Mouse (Mus musculus) kidney, postnatal 36 days (tissue): ENCODE measurements around the gene Stard13.

Source experiments
- DNase-seq, 2 experiments: peaks; one replicate each; pipeline ENCODE4 v3.0.0; 2021 to 2022; ENCODE audit warnings: mixed read lengths in 2 of 2

The Stard13 gene

DNA sequence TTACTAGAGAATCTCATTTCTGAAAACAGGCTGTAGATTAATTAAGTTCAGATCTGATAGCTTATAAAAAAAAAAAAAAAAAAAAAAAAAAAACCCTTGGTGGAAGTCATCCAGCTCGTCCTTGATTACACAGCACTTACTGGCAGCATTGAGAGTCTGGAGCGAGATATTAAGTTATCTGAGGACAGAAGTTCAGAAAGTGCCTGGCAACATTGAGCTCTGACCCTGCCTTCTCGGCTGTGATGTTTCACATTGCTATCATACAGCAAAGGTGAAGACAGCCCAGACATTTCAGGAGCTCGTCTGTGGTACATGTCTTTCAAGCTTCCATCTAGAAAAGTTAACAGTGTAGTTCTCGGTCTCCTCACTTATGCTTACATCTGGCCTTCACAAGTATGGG is 95.7 kb downstream of the Stard13 start:
- DNase-seq = no peak

DNA sequence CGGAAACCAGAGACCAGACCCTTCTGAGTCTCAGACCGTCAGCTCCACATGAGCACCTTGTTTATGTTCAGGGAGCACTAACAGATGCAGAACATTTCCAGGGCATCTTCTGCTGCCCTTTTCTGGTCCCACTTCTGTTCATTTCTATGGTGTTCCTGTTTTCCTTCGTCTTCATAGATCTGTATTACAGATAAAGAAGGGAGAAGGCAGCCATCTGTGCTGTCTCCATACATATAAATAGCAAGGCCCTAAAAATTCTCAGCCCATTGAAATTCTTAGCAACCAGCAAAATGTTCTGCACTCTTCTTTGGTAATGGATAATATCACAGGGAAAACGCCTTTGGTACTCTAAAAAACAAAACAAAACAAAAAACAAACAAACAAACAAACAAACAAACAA is 96.3 kb downstream of the Stard13 start:
- no peak for DNase-seq

DNA sequence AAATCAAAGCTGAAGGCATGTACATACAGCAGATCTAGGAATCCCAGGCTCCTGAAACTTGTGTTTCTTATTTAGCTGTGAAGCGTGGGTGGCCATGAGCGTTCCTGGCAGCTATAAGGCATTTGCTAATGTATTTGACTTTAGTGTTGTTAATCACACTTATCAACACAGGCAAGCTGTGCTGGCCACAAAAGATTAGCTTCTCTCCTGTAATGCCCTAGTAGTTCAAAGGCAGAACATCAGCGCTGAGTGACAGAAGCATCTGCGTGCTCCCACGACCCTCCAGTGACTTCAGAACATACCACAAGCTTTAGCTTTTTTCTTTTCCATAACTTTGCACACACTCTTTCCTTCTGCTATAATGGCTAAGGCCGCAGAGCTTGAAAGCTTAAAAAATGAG is 97.7 kb downstream of the Stard13 start:
- no peak for DNase-seq

DNA sequence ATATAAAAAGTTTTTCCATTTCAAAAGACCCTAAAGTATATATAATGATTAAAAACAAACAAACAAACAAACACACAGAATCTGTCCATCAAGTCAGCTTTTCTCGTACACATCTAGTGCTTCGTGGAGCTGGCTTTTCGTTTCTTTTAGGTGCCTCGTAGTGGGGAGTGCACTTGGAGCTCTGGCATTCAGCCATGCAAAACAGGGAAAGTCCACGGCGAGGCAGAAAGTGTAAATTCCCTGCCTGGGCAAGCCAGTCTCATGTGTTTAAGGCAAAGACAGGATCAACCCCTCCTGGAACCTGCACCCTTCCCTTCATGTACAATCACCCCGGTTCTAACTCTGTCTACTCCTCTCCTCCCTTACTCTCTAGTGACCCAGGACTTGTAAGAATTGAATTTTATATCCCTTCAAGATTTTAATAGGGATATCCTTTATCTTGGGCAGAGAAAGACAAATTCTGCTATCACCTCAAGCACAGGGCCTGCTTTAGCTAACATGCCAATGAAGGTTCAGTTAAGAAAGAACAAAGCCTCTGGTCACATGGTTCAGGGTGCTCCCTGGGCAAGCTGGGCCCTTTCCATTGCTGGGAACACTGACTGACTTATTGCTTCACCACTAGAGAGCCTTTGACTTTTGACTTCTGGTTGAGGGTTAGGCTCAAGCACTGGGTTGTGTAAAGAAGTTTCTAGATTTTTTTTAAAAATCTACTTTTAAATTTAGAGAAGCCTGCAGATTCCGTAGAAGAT is 98.4 kb downstream of the Stard13 start:
- DNase-seq = peak; percentile 60 to 73

DNA sequence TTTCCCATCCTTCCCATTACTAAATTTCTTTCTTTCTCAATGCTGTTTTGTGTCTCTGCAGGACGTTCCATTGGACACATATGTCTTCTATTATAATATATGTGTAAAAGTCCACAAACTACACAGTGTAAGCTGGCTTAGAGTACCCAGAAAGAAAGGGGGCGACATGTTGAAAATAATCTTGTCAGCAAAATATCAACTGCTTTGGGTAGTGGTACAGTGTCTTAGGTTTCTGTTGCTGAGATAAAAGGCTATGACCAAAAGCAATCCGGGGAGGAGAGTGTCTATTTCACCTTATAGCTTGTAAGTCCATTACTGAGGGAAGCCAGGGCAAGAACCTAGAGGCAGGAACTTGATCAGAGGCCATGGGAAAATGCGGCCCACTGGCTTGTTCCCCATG is 99.4 kb downstream of the Stard13 start:
- no peak for DNase-seq

DNA sequence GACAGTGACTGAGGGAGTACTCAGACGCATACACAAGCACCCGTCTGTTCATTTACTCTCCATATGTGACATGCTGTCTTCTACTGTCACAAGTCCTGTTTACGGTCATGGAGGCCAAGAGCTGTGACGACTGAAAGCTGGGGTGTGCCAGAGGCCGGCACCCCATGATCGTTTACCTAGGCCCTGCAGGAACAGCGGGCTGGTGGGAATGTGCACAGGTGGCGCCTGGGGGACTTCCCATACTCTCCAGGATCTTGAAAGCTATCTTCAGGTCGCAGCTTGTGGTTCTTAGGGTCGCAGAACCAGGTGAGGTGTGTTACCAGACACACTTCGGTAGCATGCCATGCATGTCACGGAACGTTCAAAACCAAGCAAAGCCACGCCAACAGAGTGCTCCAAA is 99.9 kb downstream of the Stard13 start:
- DNase-seq = no peak

DNA sequence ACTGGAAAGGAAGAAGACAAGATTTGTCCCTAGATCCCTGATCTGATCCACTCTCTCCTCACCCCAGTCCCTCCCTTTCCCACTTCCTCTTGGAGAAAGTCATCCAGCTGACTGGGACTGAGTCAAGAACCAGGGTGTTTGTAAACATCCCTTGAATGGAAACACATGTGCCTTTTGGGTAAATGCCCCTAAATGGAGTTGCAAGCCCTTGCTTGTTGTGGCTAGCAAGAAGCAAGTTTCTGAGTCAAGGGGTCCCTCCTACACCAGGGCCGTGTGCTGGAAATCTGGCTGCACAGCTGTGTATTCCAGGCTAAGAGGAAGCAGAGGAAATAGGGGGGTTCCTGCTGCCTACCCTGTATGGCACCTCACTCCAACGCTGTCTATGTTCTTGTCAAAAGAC is 103.9 kb downstream of the Stard13 start:
- no peak for DNase-seq

DNA sequence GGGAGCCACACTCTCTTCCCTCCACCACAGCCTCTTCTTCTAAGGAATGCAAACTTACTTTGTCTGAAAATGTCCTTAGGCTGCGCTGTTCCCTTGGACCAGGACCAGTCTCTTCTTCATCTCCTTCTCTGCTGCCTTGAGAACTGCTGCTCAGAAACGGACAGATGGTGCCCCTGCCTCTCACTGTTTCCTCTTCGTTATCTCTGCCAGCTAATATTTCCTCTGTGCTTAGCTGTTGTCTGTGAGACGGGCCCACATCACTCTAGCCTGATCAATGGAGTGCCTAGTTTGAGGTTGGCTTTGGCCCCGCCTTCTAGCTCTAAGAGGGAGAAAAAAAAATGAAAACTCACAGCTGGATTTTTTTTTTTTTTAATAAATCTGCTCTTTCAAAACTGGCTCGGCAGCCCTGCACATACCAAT is 106.3 kb downstream of the Stard13 start:
- DNase-seq = no peak

DNA sequence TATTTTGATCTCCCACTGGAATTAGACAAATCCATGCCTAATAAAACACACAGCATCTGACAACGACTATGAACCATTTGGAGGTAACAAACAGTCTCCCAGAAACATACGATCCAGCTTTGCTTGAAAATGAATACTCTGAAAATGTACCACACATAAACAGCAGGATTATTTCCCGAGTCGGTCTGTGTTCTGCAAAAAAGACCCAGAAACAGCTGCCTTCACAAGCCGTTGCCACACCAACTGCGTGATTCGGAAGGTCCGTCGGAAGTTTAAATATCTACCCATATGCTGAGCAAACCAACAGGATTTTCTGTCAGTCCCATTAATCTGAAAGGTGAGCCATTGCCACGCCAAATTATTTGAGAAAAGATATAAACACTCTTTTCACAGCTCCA is 107.0 kb downstream of the Stard13 start:
- no peak for DNase-seq

DNA sequence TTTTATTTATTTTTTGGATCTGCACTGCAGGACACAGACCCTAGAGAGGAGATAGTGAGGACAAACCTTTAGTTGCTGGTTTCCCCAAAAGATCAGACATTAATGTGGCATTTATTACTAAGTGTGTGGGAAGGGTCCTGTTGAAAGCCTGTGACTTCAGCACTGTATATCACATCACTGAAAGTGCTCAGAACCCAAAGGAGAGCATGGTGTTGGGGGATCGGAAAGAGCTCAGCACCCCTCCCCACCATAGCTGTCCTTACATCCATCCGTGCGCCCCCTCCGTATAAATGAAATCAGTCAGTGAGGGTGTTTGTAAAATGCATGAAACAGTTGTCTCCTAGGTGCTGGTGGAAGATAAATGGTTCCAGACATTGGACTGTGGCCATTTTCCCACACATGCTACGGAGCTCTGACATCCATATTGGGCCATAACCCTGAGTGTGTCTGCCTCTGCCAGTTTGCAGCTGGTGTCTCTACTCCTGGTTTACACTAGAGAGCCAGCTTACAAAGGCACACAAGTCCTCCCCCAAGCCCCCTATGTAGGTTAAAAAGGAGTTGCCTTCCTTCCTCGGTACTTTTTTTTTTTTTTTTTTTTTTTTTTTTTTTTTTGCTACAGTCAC is 107.5 kb downstream of the Stard13 start:
- DNase-seq = no peak

DNA sequence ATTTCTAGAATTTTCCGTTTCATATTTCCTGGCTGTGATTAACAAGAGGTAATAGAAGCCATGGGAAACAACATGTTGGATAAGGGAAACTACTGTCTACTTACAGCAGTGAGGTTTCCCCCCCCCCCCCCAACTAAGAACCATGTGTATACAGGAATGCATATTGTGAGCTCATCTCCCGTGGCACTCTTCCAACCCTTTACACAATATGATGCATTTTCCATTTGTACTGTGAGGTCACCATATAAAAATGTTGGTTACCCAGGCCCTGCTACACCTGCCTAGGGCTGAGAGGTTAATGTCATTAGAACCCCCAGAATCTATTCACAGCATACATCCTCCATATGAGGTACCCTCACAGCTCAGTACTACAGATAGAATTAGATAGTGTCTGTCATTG is 115.8 kb downstream of the Stard13 start:
- DNase-seq = no peak

DNA sequence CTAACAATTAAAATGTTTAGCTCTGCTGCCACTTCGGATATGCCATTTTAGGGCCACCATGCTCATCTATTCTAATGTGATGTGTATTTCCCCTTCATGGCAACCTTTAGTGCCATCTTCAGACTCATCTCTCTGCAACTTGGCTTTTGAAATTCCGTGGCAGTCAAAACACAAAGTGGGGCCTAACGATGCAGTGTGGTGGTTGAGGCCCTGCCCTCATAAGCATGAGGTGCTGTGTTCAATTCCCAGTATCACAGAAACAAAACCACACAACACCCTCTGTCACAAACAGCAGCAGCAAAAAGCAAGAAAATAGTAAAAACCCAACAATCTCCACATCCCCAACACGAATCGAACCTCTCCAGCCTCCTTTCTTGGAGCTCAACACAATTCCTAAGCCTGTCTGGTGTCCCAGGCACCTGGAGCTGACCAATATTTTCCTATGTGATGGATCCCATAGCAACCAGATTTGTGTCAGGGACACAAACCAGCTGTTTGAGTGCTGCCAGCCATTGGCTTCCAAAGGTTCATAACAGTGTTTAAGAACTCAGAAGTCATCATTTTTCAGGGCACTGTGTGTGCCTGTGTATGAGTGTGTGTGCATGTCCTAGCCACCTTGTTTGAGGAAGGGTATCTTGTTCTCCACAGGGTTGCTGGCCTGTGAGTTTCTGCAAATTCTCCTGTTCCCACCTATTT is 117.3 kb downstream of the Stard13 start:
- DNase-seq = no peak

DNA sequence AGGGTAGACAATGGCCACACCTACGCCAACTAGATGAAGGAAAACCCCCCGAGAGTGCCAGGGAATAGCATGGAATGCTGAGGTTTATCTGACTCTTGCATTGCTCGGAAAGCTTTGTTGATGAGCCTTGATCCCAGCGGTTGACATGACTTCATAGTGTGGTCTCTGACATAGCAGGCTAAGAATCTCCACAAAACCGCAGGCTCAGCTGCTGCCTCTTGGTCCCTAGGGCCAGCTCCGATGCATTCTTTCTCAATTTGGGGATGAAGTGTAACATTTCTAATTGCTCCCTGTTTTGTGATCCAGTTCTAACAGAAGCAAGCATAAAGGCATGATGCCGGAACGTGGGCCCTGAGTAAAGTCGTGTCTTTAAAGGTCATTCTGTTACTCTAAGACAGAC is 120.9 kb downstream of the Stard13 start:
- peak in 1 of 2 experiments; percentile 17 for DNase-seq

DNA sequence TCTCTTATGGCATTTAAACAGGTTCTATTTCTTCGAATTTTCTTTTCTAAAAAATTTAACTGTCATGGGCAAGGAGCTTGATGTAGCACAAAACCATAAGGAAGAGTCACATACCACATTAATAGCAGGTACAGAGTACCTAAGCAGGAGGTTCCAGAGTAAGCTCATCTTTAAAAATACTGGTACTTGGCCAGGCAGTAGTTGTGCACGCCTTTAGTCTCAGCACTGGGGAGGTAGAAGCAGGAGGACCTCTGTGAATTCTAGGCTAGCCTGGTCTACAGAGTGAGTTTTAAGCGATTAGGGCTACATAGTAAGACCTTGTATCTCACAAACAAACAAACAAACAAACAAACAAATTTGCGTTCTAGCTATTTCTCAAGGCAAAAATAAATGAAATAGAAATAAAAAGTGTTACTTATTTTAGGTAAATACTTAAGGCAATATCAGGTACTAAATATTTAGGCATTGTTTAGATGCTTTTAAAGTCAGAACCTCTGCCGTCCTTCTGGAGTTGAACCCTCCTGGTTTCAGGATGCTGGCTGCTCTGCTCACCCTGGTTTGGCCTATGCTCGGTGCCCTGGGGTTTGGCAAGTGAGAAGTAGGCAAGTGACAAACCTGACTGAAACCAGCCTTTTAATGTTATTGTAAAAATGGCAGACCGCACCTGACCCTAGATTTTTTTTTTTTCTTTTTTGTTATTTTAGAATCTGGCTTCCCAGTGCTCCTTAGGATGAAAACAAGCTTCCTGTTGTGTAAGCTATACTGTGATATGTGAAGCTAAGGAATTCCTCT is 122.4 kb downstream of the Stard13 start:
- DNase-seq = no peak

DNA sequence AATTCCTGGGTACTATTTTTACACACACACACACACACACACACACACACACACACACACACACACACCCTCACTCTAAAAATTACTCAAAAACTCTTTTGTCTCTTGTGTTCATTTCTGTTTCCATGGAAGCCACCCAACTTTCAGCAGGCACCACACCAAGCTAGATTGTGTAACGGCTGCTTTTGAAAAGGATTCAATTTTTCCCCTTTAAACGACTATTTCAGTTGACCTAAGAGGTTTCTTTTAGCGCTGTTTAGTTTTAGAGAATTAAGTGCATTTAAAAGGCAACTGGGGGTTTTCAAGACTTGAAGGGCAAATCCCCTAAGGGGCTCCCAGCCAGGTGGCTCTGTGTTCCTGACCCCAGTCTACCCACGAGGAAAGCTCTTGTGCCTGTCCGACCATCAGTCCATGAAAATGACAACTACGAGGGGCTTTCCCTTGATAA is 123.2 kb downstream of the Stard13 start:
- DNase-seq = no peak

DNA sequence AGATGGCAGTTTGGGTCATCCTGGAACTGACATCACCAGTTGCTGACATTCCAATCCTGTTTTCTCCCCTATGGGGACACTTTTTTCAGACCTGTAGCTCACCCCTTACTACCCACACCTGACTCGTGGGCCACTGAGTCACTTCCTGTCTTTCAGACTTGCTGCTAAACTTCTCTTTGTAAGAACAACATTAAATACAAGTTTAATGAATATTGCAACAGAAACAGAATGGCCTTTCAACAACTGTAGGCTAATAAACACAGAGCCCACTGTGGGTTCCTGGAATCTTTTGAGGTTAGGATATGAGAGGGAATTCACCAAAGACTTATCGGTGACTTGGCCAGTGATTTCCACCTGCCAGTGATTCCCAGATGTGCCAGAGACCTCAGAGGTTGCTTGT is 123.8 kb downstream of the Stard13 start:
- DNase-seq = no peak

DNA sequence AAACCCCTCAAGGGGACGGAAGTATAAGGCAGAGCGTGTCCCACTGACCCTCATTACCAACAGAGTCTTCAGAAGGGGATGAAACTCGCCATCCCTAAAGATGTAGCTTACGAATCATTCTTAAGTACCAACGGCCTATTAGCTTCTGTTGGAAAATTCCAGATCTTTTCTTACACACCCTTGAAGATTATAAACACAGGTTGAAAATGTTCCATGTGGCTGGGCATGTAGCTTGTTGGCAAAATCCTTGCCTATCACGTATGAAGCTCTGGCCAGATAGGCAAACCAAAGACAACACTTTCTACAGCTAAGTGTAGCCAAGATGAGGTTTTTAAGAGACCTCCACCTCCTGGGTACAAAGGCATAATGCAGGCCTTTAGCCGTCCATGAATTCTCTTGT is 124.7 kb downstream of the Stard13 start:
- DNase-seq = no peak

DNA sequence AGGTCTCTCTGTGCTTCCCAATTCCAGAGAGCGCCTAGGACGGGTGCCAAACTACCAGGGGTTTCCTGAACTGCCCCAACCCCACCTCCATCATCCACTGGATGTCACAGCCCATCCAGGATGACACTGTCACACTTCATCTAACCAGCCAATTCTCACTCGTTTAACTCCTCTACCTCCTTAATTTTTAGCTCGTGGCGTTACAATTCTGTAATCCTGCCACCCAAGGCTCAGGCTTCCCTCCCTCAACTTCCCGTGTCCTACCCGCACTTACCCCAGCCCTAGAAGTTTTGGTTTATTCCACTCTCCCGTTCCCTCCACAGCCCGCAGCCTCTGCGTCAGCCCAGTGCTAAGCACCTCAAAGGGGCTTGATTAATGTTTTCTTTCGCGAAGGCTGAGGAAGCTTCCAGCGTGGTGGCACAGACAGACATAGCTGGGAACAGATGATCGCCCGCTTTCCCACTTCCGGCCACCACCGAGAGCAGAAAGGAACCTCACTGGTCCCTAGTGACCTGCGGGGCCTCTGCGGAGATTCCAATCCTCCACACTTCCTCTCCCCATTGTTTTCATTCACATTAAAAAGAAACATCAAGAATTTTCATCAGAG is 125.2 kb downstream of the Stard13 start:
- DNase-seq = peak in 1 of 2 experiments; percentile 52

DNA sequence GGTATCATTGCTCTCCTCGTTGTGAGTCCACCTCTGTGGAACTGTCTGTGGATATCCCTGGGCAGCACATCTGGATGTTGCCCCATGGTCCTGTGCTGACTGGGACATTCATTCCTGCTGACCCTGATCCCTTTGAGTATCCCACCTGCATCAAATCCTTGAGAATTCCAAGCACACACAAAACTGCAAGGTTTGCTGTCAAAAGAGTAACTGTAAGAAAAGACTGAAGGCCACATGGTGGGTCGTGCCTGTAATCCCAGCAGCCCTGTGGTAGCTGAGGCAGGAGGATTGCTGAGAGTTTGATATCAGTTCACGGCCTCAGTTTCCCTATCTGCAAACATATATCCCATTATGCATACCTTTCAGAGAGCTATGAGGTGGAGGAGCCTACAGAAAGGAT is 126.8 kb downstream of the Stard13 start:
- no peak for DNase-seq

DNA sequence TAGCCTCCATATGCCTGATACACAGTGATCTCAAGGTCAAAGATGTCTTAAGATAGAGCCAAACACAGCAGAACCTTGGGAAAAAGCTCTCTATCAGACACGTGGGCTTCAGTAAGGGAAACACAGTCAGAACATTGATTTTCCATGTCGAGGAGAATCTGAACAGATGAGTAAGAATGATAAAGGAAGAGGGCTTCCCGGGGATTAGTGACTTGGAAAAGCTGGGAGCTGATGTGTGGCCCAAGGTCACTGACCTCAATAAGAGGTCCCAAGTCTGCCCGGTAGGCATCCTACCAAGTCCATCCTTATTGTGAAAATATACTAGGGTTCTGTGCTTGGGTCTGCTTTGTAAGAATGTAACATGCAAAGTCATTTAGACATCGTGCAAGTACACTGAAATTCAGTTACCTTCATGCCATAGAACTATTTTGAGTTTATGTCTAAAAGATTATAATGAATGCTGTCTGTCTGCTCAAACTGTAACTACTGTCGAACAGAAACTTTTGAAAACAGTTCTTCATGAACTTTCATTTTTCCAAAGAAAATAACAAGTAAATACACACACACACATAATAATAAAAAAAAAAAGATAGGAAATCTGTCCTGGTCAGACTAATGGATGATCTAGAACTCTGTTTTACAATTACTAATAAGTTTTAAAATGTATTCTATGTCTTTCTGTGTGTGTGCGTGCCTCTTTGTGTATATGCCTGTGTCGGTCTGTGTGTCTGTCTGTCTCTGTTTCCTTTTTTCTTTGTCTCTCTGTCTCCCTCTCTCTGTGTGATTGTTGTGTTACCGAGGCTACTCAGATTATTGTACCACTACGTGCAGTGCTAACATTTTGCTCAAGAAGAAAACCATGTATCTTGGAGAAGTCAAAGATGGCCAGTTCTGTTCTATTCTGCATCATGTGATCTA is 128.3 kb downstream of the Stard13 start:
- no peak for DNase-seq

DNA sequence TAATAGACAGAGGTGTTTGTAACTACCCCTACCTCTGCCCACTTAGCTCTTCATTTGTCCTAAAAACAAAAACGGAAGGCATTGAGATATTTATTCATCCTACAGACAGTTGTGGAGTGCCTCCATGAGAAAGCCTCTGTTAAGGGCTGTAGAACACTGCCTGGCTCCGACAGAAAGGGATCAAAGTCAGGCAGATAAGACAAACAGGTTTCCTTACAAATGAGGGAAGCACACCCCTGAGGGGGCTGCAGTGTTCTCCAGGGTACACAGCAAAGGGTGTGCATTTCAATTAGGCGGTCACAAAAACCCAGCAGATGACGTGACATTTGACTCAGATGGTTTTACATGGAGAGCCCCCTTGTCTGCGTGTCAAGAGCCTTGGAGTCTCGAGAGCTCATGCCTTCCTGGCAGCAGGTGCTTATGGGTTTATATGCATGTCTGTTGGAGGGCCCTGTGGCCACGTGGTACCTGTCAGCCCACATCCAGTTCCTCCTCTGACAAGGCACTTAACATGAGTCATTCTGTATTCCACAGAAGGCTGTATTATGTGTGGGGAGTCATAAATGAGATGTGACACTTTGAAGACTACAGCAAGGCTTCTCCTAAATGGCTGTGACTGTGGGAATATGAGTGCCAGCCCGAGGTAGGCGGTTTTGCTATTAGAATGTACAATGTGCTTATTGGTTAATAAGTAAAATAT is 129.1 kb downstream of the Stard13 start:
- DNase-seq = peak in 1 of 2 experiments; percentile 37
